Mouse (Mus musculus): ENCODE results near the gene Sycn. TPM values are rescaled to one million over a fixed set of nuclear protein-coding genes. Genes with fewer than 3 reads are reported as not detected.

Gene Sycn
- total and polyA plus RNA-seq, 2 experiments from 2014 or later = not detected

DNA sequence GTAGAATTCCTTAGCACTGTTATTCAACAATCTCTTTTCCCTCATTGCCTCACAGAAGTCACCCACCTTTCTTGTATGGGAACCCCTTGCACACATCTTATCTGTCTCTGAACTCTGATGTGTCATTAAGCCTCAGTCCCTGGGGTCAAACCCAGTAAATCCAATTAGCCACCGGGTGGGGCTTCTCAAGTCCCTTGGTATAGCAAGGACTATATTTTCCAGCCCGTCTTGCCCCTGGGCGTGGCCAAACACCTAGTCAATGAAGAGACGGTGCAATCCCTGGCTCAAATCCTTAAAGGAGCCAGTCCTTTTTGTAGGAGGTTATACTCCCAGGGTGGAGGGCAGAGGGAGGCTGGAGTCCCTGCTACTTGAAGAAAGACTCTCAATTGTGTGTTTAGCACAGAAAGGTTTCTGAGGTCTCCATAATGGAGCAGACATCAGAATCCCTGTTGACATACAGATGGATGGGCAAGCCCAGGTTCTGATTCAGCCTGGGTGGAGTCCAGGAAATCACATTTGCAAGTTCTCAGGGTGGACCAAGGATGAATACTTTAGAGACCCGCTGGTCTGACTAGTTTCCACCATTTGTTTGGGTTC lies 15.4 kb downstream of the Sycn start:
- H3K27ac ChIP-seq = no peak overlapping the region
- DNase-seq (ENCODE audit: low spot score) = no peak
- WGBS = 24% methylated on average over 5 of the region's 5 CpGs

DNA sequence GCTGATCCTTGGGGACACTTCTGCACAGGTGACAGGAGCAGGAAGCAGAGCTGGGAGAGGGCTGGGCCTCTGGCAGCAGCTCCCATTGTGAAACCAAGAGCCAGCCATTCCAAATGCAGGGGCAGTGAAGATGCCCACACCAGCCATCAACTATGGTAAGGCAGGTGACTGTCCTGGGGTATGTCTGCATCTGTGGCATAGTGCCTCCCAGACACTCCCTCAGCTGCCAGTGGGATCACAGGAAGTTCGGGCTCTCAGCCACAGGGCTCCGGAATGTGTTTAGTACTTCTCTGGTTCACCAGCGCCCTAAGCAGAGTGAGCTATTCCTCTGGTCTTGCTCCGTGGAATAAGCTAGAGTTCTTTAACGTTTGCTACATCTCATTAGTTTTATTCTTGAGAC lies 16.4 kb downstream of the Sycn start:
- Histone ChIP-seq H3K36me3 (ENCODE audit: insufficient read depth, low read length) (peaks cover 13% of the 10 kb centered on the region), H3K9ac (replicated peaks; ENCODE audit: low read length) (no peak overlapping the region), H3K4me3 (ENCODE audit: low read length) (no peak overlapping the region), H3K9me3 (ENCODE audit: low read length) (no peaks in the 10 kb centered on the region), H3K4me2 (ENCODE audit: low read depth, low read length) (no peak overlapping the region), H3K27me3 (ENCODE audit: insufficient read depth, low read length) (no peaks in the 10 kb centered on the region), H3K4me1 (ENCODE audit: insufficient read depth, low read length) (no peaks in the 10 kb centered on the region), H3K27ac (no peak overlapping the region)
- ATAC-seq (no peak), DNase-seq (ENCODE audit: low spot score) (no peak)
- TF ChIP-seq CTCF (IDR thresholded peaks at IDR 0.05; ENCODE audit: low read depth) = no peak
- 79% methylated on average over 5 of the region's 5 CpGs for WGBS

More for the DNA sequence above, 15.4 kb downstream of the Sycn start:
- H3K4me2 ChIP-seq (ENCODE audit: low read depth, low read length) = no peak overlapping the region
- TF ChIP-seq CTCF (IDR thresholded peaks at IDR 0.05; ENCODE audit: low read depth) = no peak
- no peaks in the 10 kb centered on the region for H3K27me3 ChIP-seq (ENCODE audit: insufficient read depth, low read length)
- H3K9me3 ChIP-seq (ENCODE audit: low read length) = no peaks in the 10 kb centered on the region
- ATAC-seq = no peak
- no peaks in the 10 kb centered on the region for H3K4me1 ChIP-seq (ENCODE audit: insufficient read depth, low read length)
- H3K36me3 ChIP-seq (ENCODE audit: insufficient read depth, low read length) = peaks cover 8% of the 10 kb centered on the region
- no peak overlapping the region for H3K4me3 ChIP-seq (ENCODE audit: low read length)
- no peak overlapping the region for H3K9ac ChIP-seq (replicated peaks; ENCODE audit: low read length)

DNA sequence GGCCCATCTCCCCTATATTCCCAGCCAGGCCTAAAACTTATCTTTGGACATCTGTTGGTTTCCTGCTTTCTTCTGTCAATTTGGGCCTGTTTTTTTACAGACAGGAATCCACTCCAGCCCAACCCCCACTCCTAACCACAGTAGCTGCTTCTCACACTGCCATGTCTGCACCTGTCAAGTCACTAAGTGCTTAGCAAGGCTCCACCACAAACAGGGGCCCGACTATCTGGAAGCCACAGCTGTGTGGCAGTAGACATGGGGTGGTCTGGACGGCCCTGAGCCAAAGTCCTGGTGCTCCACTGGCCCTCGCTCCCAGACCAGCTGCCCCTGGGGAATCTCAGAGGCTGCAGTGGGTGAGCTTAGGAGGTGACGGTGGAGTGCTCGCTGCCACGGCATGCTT lies 17.0 kb downstream of the Sycn start:
- peaks cover 13% of the 10 kb centered on the region for H3K36me3 ChIP-seq (ENCODE audit: insufficient read depth, low read length)
- H3K4me2 ChIP-seq (ENCODE audit: low read depth, low read length) = no peak overlapping the region
- DNase-seq (ENCODE audit: low spot score) = no peak
- no peak overlapping the region for H3K27ac ChIP-seq
- no peak for TF ChIP-seq CTCF (IDR thresholded peaks at IDR 0.05; ENCODE audit: low read depth)
- H3K9ac ChIP-seq (replicated peaks; ENCODE audit: low read length) = no peak overlapping the region
- no peak overlapping the region for H3K4me3 ChIP-seq (ENCODE audit: low read length)
- ATAC-seq = no peak
- H3K4me1 ChIP-seq (ENCODE audit: insufficient read depth, low read length) = no peaks in the 10 kb centered on the region
- no peaks in the 10 kb centered on the region for H3K9me3 ChIP-seq (ENCODE audit: low read length)
- H3K27me3 ChIP-seq (ENCODE audit: insufficient read depth, low read length) = no peaks in the 10 kb centered on the region
- 76% methylated on average over 6 of the region's 6 CpGs for WGBS

DNA sequence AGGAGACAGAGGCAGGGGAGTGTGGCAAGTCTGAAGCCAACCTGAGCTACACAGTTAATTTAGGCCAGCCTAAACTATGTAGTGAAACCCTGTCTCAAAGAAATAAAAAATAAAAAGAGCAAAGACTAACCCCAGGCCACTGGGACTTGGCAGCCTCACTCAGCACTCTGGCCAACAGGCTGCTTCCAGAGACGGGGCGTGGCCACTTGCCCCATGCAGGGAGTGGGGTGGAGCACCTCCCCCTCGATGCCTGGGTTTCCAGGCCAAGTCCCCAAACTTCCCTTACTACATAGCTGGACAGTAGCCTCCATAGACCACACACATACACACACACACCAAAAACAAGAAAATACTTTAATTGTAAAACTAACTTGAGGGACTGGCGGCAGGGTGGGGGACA lies 17.8 kb downstream of the Sycn start:
- no peak overlapping the region for H3K9ac ChIP-seq (replicated peaks; ENCODE audit: low read length)
- H3K4me3 ChIP-seq (ENCODE audit: low read length) = no peak overlapping the region
- DNase-seq (ENCODE audit: low spot score) (peak; percentile 25), ATAC-seq (no peak)
- H3K27me3 ChIP-seq (ENCODE audit: insufficient read depth, low read length) = no peaks in the 10 kb centered on the region
- no peaks in the 10 kb centered on the region for H3K4me1 ChIP-seq (ENCODE audit: insufficient read depth, low read length)
- no peak for TF ChIP-seq CTCF (IDR thresholded peaks at IDR 0.05; ENCODE audit: low read depth)
- 46% methylated on average over 4 of the region's 4 CpGs for WGBS
- H3K4me2 ChIP-seq (ENCODE audit: low read depth, low read length) = no peak overlapping the region
- H3K27ac ChIP-seq = no peak overlapping the region
- H3K36me3 ChIP-seq (ENCODE audit: insufficient read depth, low read length) = peaks cover 13% of the 10 kb centered on the region
- no peaks in the 10 kb centered on the region for H3K9me3 ChIP-seq (ENCODE audit: low read length)

DNA sequence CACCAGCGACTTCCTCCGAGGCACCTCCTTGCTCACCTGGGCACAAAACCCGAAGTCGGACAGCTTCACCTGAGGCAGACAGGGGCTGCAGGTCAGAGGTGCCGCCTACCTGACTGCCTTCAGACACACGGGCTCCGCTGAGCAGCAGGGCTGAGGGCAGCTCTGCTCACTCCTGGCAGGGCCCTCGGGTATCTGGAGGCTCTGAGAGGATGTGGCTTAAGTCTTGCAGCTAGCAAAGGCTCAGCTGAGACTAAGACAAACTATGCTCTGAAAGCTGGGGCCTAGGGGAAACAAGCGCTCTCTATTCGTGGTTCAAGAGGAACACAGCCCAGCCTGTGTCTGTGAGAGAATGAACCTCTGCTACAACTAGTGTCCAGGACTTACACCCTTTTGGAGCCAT lies 20.2 kb downstream of the Sycn start:
- Histone ChIP-seq H3K27me3 (ENCODE audit: insufficient read depth, low read length) (no peaks in the 10 kb centered on the region), H3K36me3 (ENCODE audit: insufficient read depth, low read length) (peaks cover 21% of the 10 kb centered on the region), H3K4me3 (ENCODE audit: low read length) (no peak overlapping the region), H3K9me3 (ENCODE audit: low read length) (no peaks in the 10 kb centered on the region), H3K9ac (replicated peaks; ENCODE audit: low read length) (no peak overlapping the region), H3K4me2 (ENCODE audit: low read depth, low read length) (no peak overlapping the region), H3K27ac (no peak overlapping the region), H3K4me1 (ENCODE audit: insufficient read depth, low read length) (no peaks in the 10 kb centered on the region)
- no peak for TF ChIP-seq CTCF (IDR thresholded peaks at IDR 0.05; ENCODE audit: low read depth)
- ATAC-seq (no peak), DNase-seq (ENCODE audit: low spot score) (no peak)
- WGBS = 95% methylated on average over 10 of the region's 10 CpGs

DNA sequence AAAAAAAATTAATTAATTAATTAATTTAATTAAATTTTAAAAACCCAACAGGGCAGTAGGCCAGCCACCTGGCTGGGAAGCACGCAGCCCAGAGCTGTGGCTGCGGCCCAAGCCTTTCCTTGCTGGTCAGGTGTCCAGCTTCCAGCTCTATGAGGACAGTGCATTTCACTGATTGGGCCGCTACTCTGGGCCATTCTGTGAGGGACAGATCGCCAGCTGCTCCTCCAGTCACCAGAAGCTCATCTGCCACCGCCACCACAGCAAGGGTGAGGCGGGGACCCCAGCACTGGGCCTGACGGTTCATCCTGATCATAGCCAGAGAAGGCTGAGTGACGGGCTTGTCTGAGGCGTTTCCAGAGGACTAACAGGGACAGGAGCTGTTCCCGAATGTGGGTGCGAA lies 21.3 kb downstream of the Sycn start:
- no peak for TF ChIP-seq CTCF (IDR thresholded peaks at IDR 0.05; ENCODE audit: low read depth)
- DNase-seq (ENCODE audit: low spot score) (no peak), ATAC-seq (no peak)
- H3K27me3 ChIP-seq (ENCODE audit: insufficient read depth, low read length) = no peaks in the 10 kb centered on the region
- H3K9me3 ChIP-seq (ENCODE audit: low read length) = no peaks in the 10 kb centered on the region
- peaks cover 21% of the 10 kb centered on the region for H3K36me3 ChIP-seq (ENCODE audit: insufficient read depth, low read length)
- no peaks in the 10 kb centered on the region for H3K4me1 ChIP-seq (ENCODE audit: insufficient read depth, low read length)
- H3K4me2 ChIP-seq (ENCODE audit: low read depth, low read length) = no peak overlapping the region
- 84% methylated on average over 11 of the region's 11 CpGs for WGBS
- no peak overlapping the region for H3K9ac ChIP-seq (replicated peaks; ENCODE audit: low read length)
- H3K27ac ChIP-seq = no peak overlapping the region
- H3K4me3 ChIP-seq (ENCODE audit: low read length) = no peak overlapping the region

DNA sequence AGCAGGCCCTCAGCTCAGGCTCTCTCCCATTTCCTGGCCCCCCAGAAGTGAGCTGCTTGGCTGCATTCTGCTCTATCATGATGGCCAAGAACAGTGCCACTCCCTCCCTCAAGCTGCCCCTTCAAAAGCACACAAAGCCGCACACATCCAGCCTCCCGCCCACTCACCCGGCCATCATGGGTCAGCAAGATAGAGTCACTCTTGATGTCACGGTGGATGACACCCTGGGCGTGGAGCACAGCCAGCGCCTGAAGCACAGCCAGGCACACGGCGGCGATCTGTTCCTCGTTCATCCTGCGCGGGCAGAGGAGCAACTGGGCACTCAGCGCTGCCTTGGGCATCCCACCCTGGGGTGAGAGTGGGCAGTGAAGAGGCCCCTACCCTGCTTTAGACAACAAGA lies 21.7 kb downstream of the Sycn start:
- no peak overlapping the region for H3K4me2 ChIP-seq (ENCODE audit: low read depth, low read length)
- H3K27ac ChIP-seq = no peak overlapping the region
- no peak for TF ChIP-seq CTCF (IDR thresholded peaks at IDR 0.05; ENCODE audit: low read depth)
- H3K4me3 ChIP-seq (ENCODE audit: low read length) = no peak overlapping the region
- no peak overlapping the region for H3K9ac ChIP-seq (replicated peaks; ENCODE audit: low read length)
- H3K36me3 ChIP-seq (ENCODE audit: insufficient read depth, low read length) = peaks cover 25% of the 10 kb centered on the region
- DNase-seq (ENCODE audit: low spot score) (no peak), ATAC-seq (no peak)
- H3K4me1 ChIP-seq (ENCODE audit: insufficient read depth, low read length) = no peaks in the 10 kb centered on the region
- 80% methylated on average over 13 of the region's 13 CpGs for WGBS
- no peaks in the 10 kb centered on the region for H3K9me3 ChIP-seq (ENCODE audit: low read length)
- no peaks in the 10 kb centered on the region for H3K27me3 ChIP-seq (ENCODE audit: insufficient read depth, low read length)
